9 mouse cellular contexts compared by ENCODE assay signal in the genomic region with DNA sequence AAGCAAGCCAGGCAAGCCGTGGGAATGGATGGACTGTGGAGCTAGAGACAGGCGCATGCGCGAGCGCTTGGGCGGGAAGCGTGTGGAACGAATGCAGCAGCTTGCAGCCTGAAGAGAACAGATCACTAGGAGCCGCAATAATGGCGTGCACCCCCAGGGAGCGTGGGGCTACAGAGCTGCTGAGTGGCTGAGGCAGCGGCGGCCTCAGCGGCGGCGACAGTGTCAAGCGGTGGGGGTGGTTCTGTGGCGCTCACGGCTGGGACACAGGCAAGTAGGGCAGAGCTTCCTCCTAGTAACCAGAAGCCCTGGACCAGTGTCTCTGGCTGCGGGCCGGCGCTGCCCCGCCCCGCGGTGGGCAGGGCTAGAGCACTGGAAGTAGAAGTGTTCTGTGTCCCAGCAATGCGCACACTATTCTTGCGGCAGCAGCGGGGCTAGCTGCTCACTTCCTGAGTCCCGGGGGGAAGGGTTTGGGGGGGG. TPM values are rescaled to one million over a fixed set of nuclear protein-coding genes. Genes with fewer than 3 reads are reported as not detected.
DNase-seq lines count a peak whose midpoint lies in the region; ATAC-seq and TF ChIP-seq lines count a peak whose summit lies in the region.
"Had no signal": no experiment of that assay in that cellular context is flagged by ENCODE, and none has a peak within 500 bp of the region (broad histone marks: within the 10 kb centered on the region; RNA-seq: fewer than 3 reads in every experiment).

No protein-coding gene starts in this region.

- no peaks in the 10 kb centered on the region for H3K4me1 ChIP-seq in brown adipose tissue, adult 24 weeks (ENCODE audit: control insufficient read depth, insufficient read depth, insufficient read length, low read length)
- peaks cover 12% of the 10 kb centered on the region for H3K4me1 ChIP-seq in heart, embryonic 15.5 days (replicated peaks)
- peaks cover 0 to 8% of the 10 kb centered on the region in 2 experiments; a peak in 1 of 4 replicates for H3K4me1 ChIP-seq in liver, embryonic 14.5 days (replicated peaks; ENCODE audit: control insufficient read depth in 2 of 2, insufficient read depth in 2 of 2, low read length in 1 of 2)
- peaks cover 5% of the 10 kb centered on the region; the same call in 1 of the 2 replicates for H3K4me1 ChIP-seq in neural tube, embryonic 11.5 days (ENCODE audit: control insufficient read depth, insufficient read depth, low read length)
- H3K4me1 ChIP-seq in stomach, postnatal 0 days (replicated peaks; ENCODE audit: control insufficient read depth, insufficient read depth), result no peaks in the 10 kb centered on the region

- no peak for TF ChIP-seq EP300 in liver, embryonic 14.5 days (IDR thresholded peaks at IDR 0.05; ENCODE audit: low read depth)
- TF ChIP-seq EP300 in stomach, postnatal 0 days (optimal IDR thresholded peaks at IDR 0.05), result no peak

- peak overlapping the region; percentile 94 for H3K4me2 ChIP-seq in heart, embryonic 15.5 days
- H3K4me2 ChIP-seq in liver, embryonic 14.5 days (ENCODE audit: low read depth), result peak overlapping the region; percentile 68
- H3K4me2 ChIP-seq in neural tube, embryonic 11.5 days (ENCODE audit: low read depth), result peak overlapping the region; percentile 51
- H3K4me2 ChIP-seq in stomach, postnatal 0 days (replicated peaks; ENCODE audit: low read depth), result peak overlapping the region; percentile 81

- no peaks in the 10 kb centered on the region for H3K27me3 ChIP-seq in heart, embryonic 15.5 days
- no peaks in the 10 kb centered on the region for H3K27me3 ChIP-seq in liver, embryonic 14.5 days (ENCODE audit: control insufficient read depth, insufficient read depth, low read length)
- no peaks in the 10 kb centered on the region for H3K27me3 ChIP-seq in neural tube, embryonic 11.5 days (ENCODE audit: control insufficient read depth, insufficient read depth, low read length)
- H3K27me3 ChIP-seq in stomach, postnatal 0 days (ENCODE audit: control insufficient read depth, insufficient read depth, low read length), result no peaks in the 10 kb centered on the region

- no peak overlapping the region for H3K27ac ChIP-seq in brown adipose tissue, adult 24 weeks (replicated peaks; ENCODE audit: low read depth, low read length)
- peak overlapping the region; percentile 98 for H3K27ac ChIP-seq in heart, embryonic 15.5 days
- H3K27ac ChIP-seq in liver, embryonic 14.5 days, result no peak overlapping the region
- peak overlapping the region; percentile 95 for H3K27ac ChIP-seq in neural tube, embryonic 11.5 days (ENCODE audit: low read depth, low read length)
- H3K27ac ChIP-seq in stomach, postnatal 0 days (replicated peaks), result peak overlapping the region; percentile 95

- peak overlapping the region; percentile 70 for H3K4me3 ChIP-seq in brown adipose tissue, adult 24 weeks (ENCODE audit: insufficient read depth, low read depth, low read length)
- H3K4me3 ChIP-seq in heart, embryonic 15.5 days, result peak overlapping the region; percentile 70
- peak overlapping the region; percentile 48 to 75 for H3K4me3 ChIP-seq in liver, embryonic 14.5 days (ENCODE audit: insufficient read depth in 1 of 2, low read depth in 2 of 2, low read length in 2 of 2)
- H3K4me3 ChIP-seq in neural tube, embryonic 11.5 days (ENCODE audit: low read depth, low read length), result peak overlapping the region; percentile 46
- peak overlapping the region; percentile 52 for H3K4me3 ChIP-seq in stomach, postnatal 0 days (ENCODE audit: low read depth, low read length)

- 1% methylated on average over 28 of the region's 29 CpGs for WGBS in heart, embryonic 15.5 days
- under 1% methylated on average over 29 of the region's 29 CpGs for WGBS in liver, embryonic 14.5 days (ENCODE audit: insufficient replicate concordance)
- WGBS in neural tube, embryonic 11.5 days, result under 1% methylated on average over 29 of the region's 29 CpGs
- WGBS in stomach, postnatal 0 days, result under 1% methylated on average over 29 of the region's 29 CpGs

- no peaks in the 10 kb centered on the region for H3K36me3 ChIP-seq in heart, embryonic 15.5 days
- no peaks in the 10 kb centered on the region for H3K36me3 ChIP-seq in liver, embryonic 14.5 days (replicated peaks; ENCODE audit: control insufficient read depth, insufficient read depth, low read depth)
- no peaks in the 10 kb centered on the region for H3K36me3 ChIP-seq in neural tube, embryonic 11.5 days (ENCODE audit: control insufficient read depth, insufficient read depth, low read length)
- no peaks in the 10 kb centered on the region for H3K36me3 ChIP-seq in stomach, postnatal 0 days (ENCODE audit: control insufficient read depth, insufficient read depth, low read length)

- no peaks in the 10 kb centered on the region for H3K9me3 ChIP-seq in heart, embryonic 15.5 days (replicated peaks)
- H3K9me3 ChIP-seq in liver, embryonic 14.5 days (ENCODE audit: control insufficient read depth, low read length), result no peaks in the 10 kb centered on the region
- H3K9me3 ChIP-seq in neural tube, embryonic 11.5 days (ENCODE audit: control insufficient read depth, low read length), result no peaks in the 10 kb centered on the region
- no peaks in the 10 kb centered on the region for H3K9me3 ChIP-seq in stomach, postnatal 0 days (ENCODE audit: control insufficient read depth, low read length)

- peak; percentile 20; the same call in 1 of the 2 replicates for TF ChIP-seq CTCF in liver, embryonic 14.5 days (IDR thresholded peaks at IDR 0.05; ENCODE audit: low read depth)
- TF ChIP-seq CTCF in stomach, postnatal 0 days (IDR thresholded peaks at IDR 0.05; ENCODE audit: low read depth), result peak; percentile 37

- H3K9ac ChIP-seq in heart, embryonic 15.5 days, result peak overlapping the region; percentile 74
- no peak overlapping the region; the same call in 1 of the 2 replicates for H3K9ac ChIP-seq in liver, embryonic 14.5 days (replicated peaks)
- peak overlapping the region; percentile 71 for H3K9ac ChIP-seq in neural tube, embryonic 11.5 days (ENCODE audit: low read length)
- peak overlapping the region; percentile 64 for H3K9ac ChIP-seq in stomach, postnatal 0 days (ENCODE audit: low read length)

- DNase-seq in CD4-positive, CD25-positive, alpha-beta regulatory T cell, adult 2 months (ENCODE audit: low read depth, low spot score), result peak; percentile 86
- DNase-seq in fibroblast of lung, adult 2 months (ENCODE audit: low read depth), result peak; percentile 82
- peak; percentile 89 to 96 for DNase-seq in kidney, postnatal 25 days
- DNase-seq in liver, embryonic 14.5 days (ENCODE audit: low read depth in 3 of 3, low spot score in 3 of 3), result peak; percentile 60 to 68 (median 64)
- peak; percentile 93 for DNase-seq in neural tube, embryonic 11.5 days (ENCODE audit: low spot score)
- peak; percentile 92 for DNase-seq in stomach, postnatal 0 days (ENCODE audit: low spot score)

- ATAC-seq in heart, embryonic 15.5 days (replicated peaks; ENCODE audit: insufficient number of reproducible peaks, insufficient read depth, low FRiP score, low read depth), result peak; percentile 97
- peak; percentile 96 for ATAC-seq in liver, embryonic 14.5 days (ENCODE audit: insufficient read depth)
- peak; percentile 98 for ATAC-seq in neural tube, embryonic 11.5 days (ENCODE audit: insufficient read depth, low FRiP score, low TSS enrichment)
- peak; percentile 97 for ATAC-seq in stomach, postnatal 0 days (ENCODE audit: low FRiP score, low TSS enrichment)

RNA-seq across cellular contexts. Expression of a gene that starts 7.3 kb away (rescaled TPM):
- not detected in 2 replicates for polyA plus RNA-seq in brown adipose tissue, adult 24 weeks (2012; ENCODE audit: insufficient read depth, insufficient read length, missing spikeins)
- polyA plus RNA-seq in heart, embryonic 15.5 days (2015; fragmentation: Nextera tagmentation; extraction: Ambion mirVana), result not detected in 2 replicates
- polyA plus RNA-seq in liver, embryonic 14.5 days (2012; rRNA removed), result not detected in 2 replicates
- not detected in 2 replicates for polyA plus RNA-seq in liver, embryonic 14.5 days (2014; fragmentation: Nextera tagmentation; extraction: Ambion mirVana)
- polyA plus RNA-seq in neural tube, embryonic 11.5 days (2014; fragmentation: Nextera tagmentation; extraction: Ambion mirVana), result not detected in 2 replicates
- polyA plus RNA-seq in stomach, postnatal 0 days (2015; fragmentation: Nextera tagmentation; extraction: Ambion mirVana), result not detected in 2 replicates
- polyA plus RNA-seq: gonadal fat pad, adult 2 months had no signal

RNA-seq across cellular contexts. Expression of a gene that starts 16.9 kb away (rescaled TPM):
- polyA plus RNA-seq in brown adipose tissue, adult 24 weeks (2012; ENCODE audit: insufficient read depth, insufficient read length, missing spikeins), result not detected in 2 replicates
- polyA plus RNA-seq in heart, embryonic 15.5 days (2015; fragmentation: Nextera tagmentation; extraction: Ambion mirVana), result not detected in 2 replicates
- polyA plus RNA-seq in liver, embryonic 14.5 days (2012; rRNA removed), result not detected in 2 replicates
- polyA plus RNA-seq in liver, embryonic 14.5 days (2014; fragmentation: Nextera tagmentation; extraction: Ambion mirVana), result not detected in 2 replicates
- not detected in 2 replicates for polyA plus RNA-seq in neural tube, embryonic 11.5 days (2014; fragmentation: Nextera tagmentation; extraction: Ambion mirVana)
- polyA plus RNA-seq in stomach, postnatal 0 days (2015; fragmentation: Nextera tagmentation; extraction: Ambion mirVana), result not detected in 2 replicates
- polyA plus RNA-seq: gonadal fat pad, adult 2 months had no signal

RNA-seq across cellular contexts. Expression of a gene that starts 30.5 kb away (rescaled TPM):
- polyA plus RNA-seq in brown adipose tissue, adult 24 weeks (2012; ENCODE audit: insufficient read depth, insufficient read length, missing spikeins), result not detected in 2 replicates
- not detected in 2 replicates for polyA plus RNA-seq in heart, embryonic 15.5 days (2015; fragmentation: Nextera tagmentation; extraction: Ambion mirVana)
- polyA plus RNA-seq in liver, embryonic 14.5 days (2012; rRNA removed), result not detected in 2 replicates
- polyA plus RNA-seq in liver, embryonic 14.5 days (2014; fragmentation: Nextera tagmentation; extraction: Ambion mirVana), result not detected in 2 replicates
- polyA plus RNA-seq in neural tube, embryonic 11.5 days (2014; fragmentation: Nextera tagmentation; extraction: Ambion mirVana), result not detected in 2 replicates
- not detected in 2 replicates for polyA plus RNA-seq in stomach, postnatal 0 days (2015; fragmentation: Nextera tagmentation; extraction: Ambion mirVana)
- polyA plus RNA-seq: gonadal fat pad, adult 2 months had no signal

RNA-seq across cellular contexts. Expression of a gene that starts 43.9 kb away (rescaled TPM):
- polyA plus RNA-seq in brown adipose tissue, adult 24 weeks (2012; ENCODE audit: insufficient read depth, insufficient read length, missing spikeins), result not detected in 2 replicates
- not detected in 2 replicates for polyA plus RNA-seq in heart, embryonic 15.5 days (2015; fragmentation: Nextera tagmentation; extraction: Ambion mirVana)
- not detected in 2 replicates for polyA plus RNA-seq in liver, embryonic 14.5 days (2012; rRNA removed)
- not detected in 2 replicates for polyA plus RNA-seq in liver, embryonic 14.5 days (2014; fragmentation: Nextera tagmentation; extraction: Ambion mirVana)
- polyA plus RNA-seq in neural tube, embryonic 11.5 days (2014; fragmentation: Nextera tagmentation; extraction: Ambion mirVana), result not detected in 2 replicates
- not detected in 2 replicates for polyA plus RNA-seq in stomach, postnatal 0 days (2015; fragmentation: Nextera tagmentation; extraction: Ambion mirVana)
- polyA plus RNA-seq: gonadal fat pad, adult 2 months had no signal

RNA-seq across cellular contexts. Expression of a gene that starts 43.9 kb away (rescaled TPM):
- not detected in 2 replicates for polyA plus RNA-seq in brown adipose tissue, adult 24 weeks (2012; ENCODE audit: insufficient read depth, insufficient read length, missing spikeins)
- polyA plus RNA-seq in heart, embryonic 15.5 days (2015; fragmentation: Nextera tagmentation; extraction: Ambion mirVana), result not detected in 2 replicates
- not detected in 2 replicates for polyA plus RNA-seq in liver, embryonic 14.5 days (2012; rRNA removed)
- polyA plus RNA-seq in liver, embryonic 14.5 days (2014; fragmentation: Nextera tagmentation; extraction: Ambion mirVana), result not detected in 2 replicates
- not detected in 2 replicates for polyA plus RNA-seq in neural tube, embryonic 11.5 days (2014; fragmentation: Nextera tagmentation; extraction: Ambion mirVana)
- not detected in 2 replicates for polyA plus RNA-seq in stomach, postnatal 0 days (2015; fragmentation: Nextera tagmentation; extraction: Ambion mirVana)
- polyA plus RNA-seq: gonadal fat pad, adult 2 months had no signal

Comparison
In these comparisons a context has a peak if more than half of its experiments do, and no peak if none do; other contexts are left out.
1. H3K27ac ChIP-seq: peak in heart, embryonic 15.5 days (single experiment), neural tube, embryonic 11.5 days (single experiment) and stomach, postnatal 0 days (single experiment); none in brown adipose tissue, adult 24 weeks (single experiment) and liver, embryonic 14.5 days (single experiment).
2. Peak in every context shown above with its lines, with median percentiles within 50 percentile points of each other: DNase-seq, H3K4me3 ChIP-seq, ATAC-seq and H3K4me2 ChIP-seq.